Mouse (Mus musculus) kidney, embryonic 14.5 days (tissue): ENCODE measurements around the gene Ank2. TPM values are rescaled to one million over a fixed set of nuclear protein-coding genes. Genes with fewer than 3 reads are reported as not detected.
A peak's percentile ranks its signal among the peaks of the same experiment; 100 is the strongest.

ENCODE experiments used
- ATAC-seq: fragments of 200-750 bp; cut with Nextera tagmentation; 2 replicates; pipeline ENCODE4 v1.8.0; 2017; ENCODE audit warnings: moderate number of reproducible peaks, mild to moderate bottlenecking, moderate TSS enrichment, moderate library complexity; ENCODE audit not compliant: low FRiP score, low TSS enrichment
- H3K27ac ChIP-seq: fragments of 300-500 bp; sonication (generic); 2 replicates; pipeline ENCODE4 v1.5.1; 2014; ENCODE audit warnings: low read depth, mild to moderate bottlenecking, low read length, moderate library complexity, mixed read lengths
- H3K27me3 ChIP-seq: fragments of 300-500 bp; sonication (generic); 2 replicates; pipeline ENCODE4 v1.6.1; 2014; ENCODE audit warnings: mild to moderate bottlenecking, low read length; ENCODE audit not compliant: control insufficient read depth, insufficient read depth
- H3K36me3 ChIP-seq: fragments of 300-500 bp; sonication (generic); 2 replicates; pipeline ENCODE4 v1.6.1; 2014; ENCODE audit warnings: low read length, mixed read lengths; ENCODE audit not compliant: control insufficient read depth, insufficient read depth
- H3K4me1 ChIP-seq: fragments of 300-500 bp; sonication (generic); 2 replicates; pipeline ENCODE4 v1.6.1; 2014; ENCODE audit warnings: low read length, mixed read lengths; ENCODE audit not compliant: control insufficient read depth, insufficient read depth
- H3K4me2 ChIP-seq: fragments of 300-500 bp; sonication (generic); replicated peaks from 2 replicates; pipeline ENCODE4 v1.6.1; 2014; ENCODE audit warnings: low read depth, mild to moderate bottlenecking, low read length
- H3K4me3 ChIP-seq: fragments of 300-500 bp; sonication (generic); 2 replicates; pipeline ENCODE4 v1.5.1; 2014; ENCODE audit warnings: mild to moderate bottlenecking, low read length
- H3K9ac ChIP-seq: fragments of 300-500 bp; sonication (generic); 2 replicates; pipeline ENCODE4 v1.6.1; 2014; ENCODE audit warnings: low read depth, mild to moderate bottlenecking, low read length, moderate library complexity
- H3K9me3 ChIP-seq: fragments of 300-500 bp; sonication (generic); 2 replicates; pipeline ENCODE4 v1.6.1; 2016; ENCODE audit warnings: low read length; ENCODE audit not compliant: control insufficient read depth
- WGBS: fragments of 180-500 bp; shearing (Covaris S2); extraction: QIAGEN DNeasy Blood & Tissue Kit; methylation state at CpG from one replicate; pipeline ENCODE4 v1.1.7; 2014; 5-methylcytosine and 5-hydroxymethylcytosine counted together
- polyA plus RNA-seq: library from polyadenylated mRNA; unstranded; fragments of >200 nt; fragmentation: Nextera tagmentation; extraction: Ambion mirVana; gene quantifications from 2 replicates; pipeline ENCODE4 v1.2.1, GENCODE M21; 2014

Ank2 gene
- polyA plus RNA-seq, 1 experiment from 2014 or later = 11.5 TPM

- 69% methylated on average over 5 of the region's 5 CpGs for WGBS
Measured at GRCm38 (mm10) chr3:127137508-127137907, 361.6 kb downstream of the Ank2 start.

GRCm38 (mm10) chr3:127134062-127134461, 365.1 kb downstream of the Ank2 start:
- peaks cover 5% of the 10 kb centered on the region; the same call in 1 of the 2 replicates for H3K4me1 ChIP-seq
- H3K4me3 ChIP-seq = no peak overlapping the region
- H3K9ac ChIP-seq = no peak overlapping the region
- H3K27ac ChIP-seq = no peak overlapping the region
- WGBS = 51% methylated on average over 2 of the region's 2 CpGs
- no peaks in the 10 kb centered on the region for H3K36me3 ChIP-seq
- H3K27me3 ChIP-seq = no peaks in the 10 kb centered on the region
- no peaks in the 10 kb centered on the region for H3K9me3 ChIP-seq
- H3K4me2 ChIP-seq = no peak overlapping the region
- ATAC-seq = no peak

More at GRCm38 (mm10) chr3:127137508-127137907, 361.6 kb downstream of the Ank2 start:
- no peak overlapping the region for H3K4me2 ChIP-seq
- no peak overlapping the region for H3K27ac ChIP-seq
- no peaks in the 10 kb centered on the region for H3K9me3 ChIP-seq
- H3K4me3 ChIP-seq = no peak overlapping the region
- H3K9ac ChIP-seq = no peak overlapping the region
- H3K4me1 ChIP-seq = no peaks in the 10 kb centered on the region
- no peaks in the 10 kb centered on the region for H3K36me3 ChIP-seq
- ATAC-seq = no peak
- H3K27me3 ChIP-seq = no peaks in the 10 kb centered on the region

GRCm38 (mm10) chr3:127131048-127131447, 368.1 kb downstream of the Ank2 start:
- H3K4me2 ChIP-seq = no peak overlapping the region
- H3K9me3 ChIP-seq = no peaks in the 10 kb centered on the region
- no peak for ATAC-seq
- H3K27me3 ChIP-seq = no peaks in the 10 kb centered on the region
- no peak overlapping the region for H3K27ac ChIP-seq
- 60% methylated on average over 3 of the region's 3 CpGs for WGBS
- H3K9ac ChIP-seq = no peak overlapping the region
- H3K4me3 ChIP-seq = no peak overlapping the region
- peaks cover 5% of the 10 kb centered on the region; the same call in 1 of the 2 replicates for H3K4me1 ChIP-seq
- no peaks in the 10 kb centered on the region for H3K36me3 ChIP-seq

- no peak; the same call in 1 of the 2 replicates for ATAC-seq
- no peak overlapping the region for H3K4me3 ChIP-seq
- peaks cover 5% of the 10 kb centered on the region; the same call in 1 of the 2 replicates for H3K4me1 ChIP-seq
- H3K36me3 ChIP-seq = no peaks in the 10 kb centered on the region
- H3K27ac ChIP-seq = no peak overlapping the region
- no peak overlapping the region for H3K4me2 ChIP-seq
- H3K9me3 ChIP-seq = no peaks in the 10 kb centered on the region
- H3K9ac ChIP-seq = no peak overlapping the region
- WGBS = 71% methylated on average over 12 of the region's 12 CpGs
- H3K27me3 ChIP-seq = no peaks in the 10 kb centered on the region
Measured at GRCm38 (mm10) chr3:127130167-127130770, 368.9 kb downstream of the Ank2 start.

- ATAC-seq = no peak
- H3K9me3 ChIP-seq = no peaks in the 10 kb centered on the region
Measured at GRCm38 (mm10) chr3:127129750-127130149, 369.4 kb downstream of the Ank2 start.

GRCm38 (mm10) chr3:127127611-127128010, 371.5 kb downstream of the Ank2 start:
- Histone ChIP-seq H3K9me3 (no peaks in the 10 kb centered on the region), H3K4me3 (no peak overlapping the region), H3K36me3 (no peaks in the 10 kb centered on the region), H3K4me2 (no peak overlapping the region), H3K27ac (no peak overlapping the region), H3K9ac (no peak overlapping the region), H3K27me3 (no peaks in the 10 kb centered on the region), H3K4me1 (peaks cover 15% of the 10 kb centered on the region; the same call in 1 of the 2 replicates)
- WGBS = 60% methylated on average over 1 of the region's 1 CpGs
- ATAC-seq = no peak

More at GRCm38 (mm10) chr3:127129750-127130149, 369.4 kb downstream of the Ank2 start:
- H3K27me3 ChIP-seq = no peaks in the 10 kb centered on the region
- no peak overlapping the region for H3K4me2 ChIP-seq
- no peak overlapping the region for H3K9ac ChIP-seq
- no peak overlapping the region for H3K27ac ChIP-seq
- no peaks in the 10 kb centered on the region for H3K36me3 ChIP-seq
- peaks cover 6% of the 10 kb centered on the region; the same call in 1 of the 2 replicates for H3K4me1 ChIP-seq
- 32% methylated on average over 1 of the region's 1 CpGs for WGBS
- no peak overlapping the region for H3K4me3 ChIP-seq

GRCm38 (mm10) chr3:127126220-127126619, 372.9 kb downstream of the Ank2 start:
- Histone ChIP-seq H3K9me3 (no peaks in the 10 kb centered on the region), H3K9ac (no peak overlapping the region), H3K36me3 (no peaks in the 10 kb centered on the region), H3K4me1 (peaks cover 15% of the 10 kb centered on the region; the same call in 1 of the 2 replicates), H3K27ac (no peak overlapping the region), H3K4me2 (no peak overlapping the region), H3K27me3 (no peaks in the 10 kb centered on the region), H3K4me3 (no peak overlapping the region)
- WGBS = 42% methylated on average over 3 of the region's 3 CpGs
- no peak for ATAC-seq

- Histone ChIP-seq H3K36me3 (no peaks in the 10 kb centered on the region), H3K27ac (no peak overlapping the region), H3K27me3 (no peaks in the 10 kb centered on the region), H3K4me1 (peaks cover 10% of the 10 kb centered on the region; the same call in 1 of the 2 replicates), H3K4me2 (no peak overlapping the region), H3K9me3 (no peaks in the 10 kb centered on the region), H3K4me3 (no peak overlapping the region), H3K9ac (no peak overlapping the region)
- WGBS = 42% methylated on average over 10 of the region's 10 CpGs
- peak; percentile 59 for ATAC-seq
Measured at GRCm38 (mm10) chr3:127124375-127124993, 374.7 kb downstream of the Ank2 start.

- no peaks in the 10 kb centered on the region for H3K36me3 ChIP-seq
- no peak overlapping the region for H3K27ac ChIP-seq
- H3K4me1 ChIP-seq = peaks cover 10% of the 10 kb centered on the region; the same call in 1 of the 2 replicates
- ATAC-seq = peak; percentile 43; the same call in 1 of the 2 replicates
- no peaks in the 10 kb centered on the region for H3K27me3 ChIP-seq
- H3K9me3 ChIP-seq = no peaks in the 10 kb centered on the region
- H3K4me2 ChIP-seq = no peak overlapping the region
- no peak overlapping the region for H3K4me3 ChIP-seq
- H3K9ac ChIP-seq = no peak overlapping the region
- WGBS = 6% methylated on average over 8 of the region's 8 CpGs
Measured at GRCm38 (mm10) chr3:127123376-127123775, 375.8 kb downstream of the Ank2 start.
